Mouse (Mus musculus): ENCODE data around the gene Hectd4. TPM values are rescaled to one million over a fixed set of nuclear protein-coding genes. Genes with fewer than 3 reads are reported as not detected.

The Hectd4 gene
- polyA plus RNA-seq, 1 experiment from 2014 or later = 2.2 TPM

DNA sequence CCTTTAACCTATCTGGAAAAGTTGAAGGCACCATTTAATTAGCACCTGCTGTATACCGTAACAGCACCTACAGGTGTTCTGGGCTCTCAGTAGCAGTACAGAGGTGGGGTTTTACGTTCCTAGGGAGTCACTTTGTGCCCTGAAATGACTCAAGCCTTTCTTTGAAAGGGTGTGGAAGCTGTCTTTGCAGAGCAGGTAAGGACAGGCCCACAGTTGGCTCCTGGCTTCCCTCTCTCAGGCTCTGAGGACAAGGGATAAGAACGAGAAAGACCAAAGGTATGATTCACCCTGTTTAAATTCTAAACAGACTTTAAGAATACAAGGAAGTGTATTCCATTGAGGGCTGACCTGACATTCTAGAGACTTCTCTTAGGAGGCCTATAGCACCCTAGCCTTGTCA lies 173.4 kb downstream of the Hectd4 start:
- no peak overlapping the region for H3K4me3 ChIP-seq (ENCODE audit: low read depth, low read length)
- no peak overlapping the region for H3K27ac ChIP-seq (ENCODE audit: low read depth, low read length)
- H3K9me3 ChIP-seq (ENCODE audit: control insufficient read depth) = no peaks in the 10 kb centered on the region
- H3K9ac ChIP-seq (ENCODE audit: low read depth, low read length) = no peak overlapping the region
- no peaks in the 10 kb centered on the region for H3K27me3 ChIP-seq (replicated peaks; ENCODE audit: control insufficient read depth, insufficient read depth, low read length)
- no peak overlapping the region for H3K4me2 ChIP-seq (replicated peaks; ENCODE audit: low read depth)
- H3K4me1 ChIP-seq (replicated peaks; ENCODE audit: control insufficient read depth, insufficient read depth, low read length) = no peaks in the 10 kb centered on the region
- no peaks in the 10 kb centered on the region for H3K36me3 ChIP-seq (ENCODE audit: control insufficient read depth, insufficient read depth)
- no peak for TF ChIP-seq CTCF (IDR thresholded peaks at IDR 0.05; ENCODE audit: low read depth)
- no peak for ATAC-seq
- WGBS = 75% methylated on average over 3 of the region's 3 CpGs

DNA sequence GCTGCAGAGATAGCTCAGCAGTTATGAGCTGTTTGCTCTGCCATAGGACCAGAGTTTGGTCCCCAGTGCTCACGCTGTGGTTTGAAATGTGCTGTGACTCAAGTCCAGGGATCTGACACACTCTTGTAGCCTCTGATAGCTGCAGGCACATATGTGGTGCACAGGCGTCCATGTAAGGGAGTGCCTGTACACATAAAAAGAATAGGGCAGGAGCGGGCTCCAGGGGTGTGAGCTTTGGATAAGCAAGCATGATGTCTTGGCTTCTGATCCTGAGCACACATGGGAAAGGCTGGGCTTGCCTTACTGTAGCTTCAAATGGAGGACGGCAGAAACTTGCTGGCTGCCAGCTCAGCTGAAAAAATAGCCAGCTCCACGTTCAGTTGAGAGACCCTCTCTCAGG lies 175.6 kb downstream of the Hectd4 start:
- ATAC-seq = no peak
- Histone ChIP-seq H3K9ac (ENCODE audit: low read depth, low read length) (no peak overlapping the region), H3K4me3 (ENCODE audit: low read depth, low read length) (no peak overlapping the region), H3K27me3 (replicated peaks; ENCODE audit: control insufficient read depth, insufficient read depth, low read length) (no peaks in the 10 kb centered on the region), H3K4me2 (replicated peaks; ENCODE audit: low read depth) (no peak overlapping the region), H3K36me3 (ENCODE audit: control insufficient read depth, insufficient read depth) (no peaks in the 10 kb centered on the region), H3K4me1 (replicated peaks; ENCODE audit: control insufficient read depth, insufficient read depth, low read length) (peaks cover 3% of the 10 kb centered on the region; the same call in 1 of the 2 replicates), H3K9me3 (ENCODE audit: control insufficient read depth) (no peaks in the 10 kb centered on the region), H3K27ac (ENCODE audit: low read depth, low read length) (no peak overlapping the region)
- WGBS = 78% methylated on average over 5 of the region's 5 CpGs
- no peak for TF ChIP-seq CTCF (IDR thresholded peaks at IDR 0.05; ENCODE audit: low read depth)

DNA sequence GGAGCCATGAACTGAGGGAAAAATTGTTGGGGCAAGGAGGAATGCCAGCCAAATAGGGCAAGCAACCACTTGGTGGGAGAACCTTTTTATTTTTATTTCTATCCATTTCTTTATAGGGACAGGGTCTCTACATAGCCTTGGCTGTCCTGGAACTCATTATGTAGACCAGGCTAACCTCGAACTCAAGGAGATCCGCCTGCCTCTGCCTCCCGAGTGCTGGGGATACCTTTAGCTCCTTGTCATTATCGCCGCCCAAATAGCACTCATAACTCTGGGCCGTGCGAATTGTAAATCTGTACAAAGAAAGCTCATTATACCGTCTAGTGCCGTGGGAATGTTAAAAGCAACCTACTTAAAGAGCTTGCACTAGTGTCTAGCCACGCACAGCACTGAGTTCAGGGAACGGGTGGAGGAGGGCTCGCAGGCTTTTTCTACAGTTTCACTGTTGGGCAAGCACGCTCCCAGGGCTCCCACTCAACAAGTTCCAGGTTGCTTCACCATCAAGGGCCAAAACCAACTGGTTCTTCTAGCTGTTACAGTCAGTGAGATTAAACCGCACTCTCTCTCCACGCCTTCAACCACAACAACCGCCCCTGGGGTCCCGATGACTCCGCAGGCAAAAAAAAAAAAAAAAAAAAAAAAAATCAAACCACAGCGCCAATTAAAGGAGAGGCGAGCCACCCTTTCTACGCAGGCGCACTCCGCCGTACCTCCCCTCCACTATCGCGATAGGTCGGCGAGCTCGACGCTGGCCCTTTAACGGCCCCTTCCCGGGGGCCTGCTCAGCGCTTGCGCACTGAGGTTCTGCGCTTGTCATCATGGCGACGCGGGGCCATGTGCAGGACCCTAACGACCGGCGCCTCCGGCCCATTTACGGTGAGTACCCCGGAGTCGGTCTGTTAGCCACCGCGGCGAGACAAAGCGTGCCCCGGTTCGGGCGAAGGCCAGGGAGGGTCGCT lies 177.4 kb downstream of the Hectd4 start, which contains the start of gene Naa25:
Gene Naa25, plus strand, starts transcription at position 750 of the 959 bp plus-strand sequence.
- peak within 1 kb of the TSS; percentile 93 for H3K4me2 ChIP-seq (replicated peaks; ENCODE audit: low read depth)
- no peak for TF ChIP-seq CTCF (IDR thresholded peaks at IDR 0.05; ENCODE audit: low read depth)
- H3K4me1 ChIP-seq (replicated peaks; ENCODE audit: control insufficient read depth, insufficient read depth, low read length) = peaks cover 3% of the 10 kb centered on the region; the same call in 1 of the 2 replicates
- WGBS = 9% methylated on average over 52 of the region's 53 CpGs
- peak within 1 kb of the TSS; percentile 70 for H3K27ac ChIP-seq (ENCODE audit: low read depth, low read length)
- peak within 1 kb of the TSS; percentile 81 for H3K9ac ChIP-seq (ENCODE audit: low read depth, low read length)
- no peaks in the 10 kb centered on the region for H3K9me3 ChIP-seq (ENCODE audit: control insufficient read depth)
- H3K27me3 ChIP-seq (replicated peaks; ENCODE audit: control insufficient read depth, insufficient read depth, low read length) = no peaks in the 10 kb centered on the region
- H3K4me3 ChIP-seq (ENCODE audit: low read depth, low read length) = peak within 1 kb of the TSS; percentile 88
- ATAC-seq = peak; percentile 94
- H3K36me3 ChIP-seq (ENCODE audit: control insufficient read depth, insufficient read depth) = peaks cover 6% of the 10 kb centered on the region; the same call in 1 of the 2 replicates

DNA sequence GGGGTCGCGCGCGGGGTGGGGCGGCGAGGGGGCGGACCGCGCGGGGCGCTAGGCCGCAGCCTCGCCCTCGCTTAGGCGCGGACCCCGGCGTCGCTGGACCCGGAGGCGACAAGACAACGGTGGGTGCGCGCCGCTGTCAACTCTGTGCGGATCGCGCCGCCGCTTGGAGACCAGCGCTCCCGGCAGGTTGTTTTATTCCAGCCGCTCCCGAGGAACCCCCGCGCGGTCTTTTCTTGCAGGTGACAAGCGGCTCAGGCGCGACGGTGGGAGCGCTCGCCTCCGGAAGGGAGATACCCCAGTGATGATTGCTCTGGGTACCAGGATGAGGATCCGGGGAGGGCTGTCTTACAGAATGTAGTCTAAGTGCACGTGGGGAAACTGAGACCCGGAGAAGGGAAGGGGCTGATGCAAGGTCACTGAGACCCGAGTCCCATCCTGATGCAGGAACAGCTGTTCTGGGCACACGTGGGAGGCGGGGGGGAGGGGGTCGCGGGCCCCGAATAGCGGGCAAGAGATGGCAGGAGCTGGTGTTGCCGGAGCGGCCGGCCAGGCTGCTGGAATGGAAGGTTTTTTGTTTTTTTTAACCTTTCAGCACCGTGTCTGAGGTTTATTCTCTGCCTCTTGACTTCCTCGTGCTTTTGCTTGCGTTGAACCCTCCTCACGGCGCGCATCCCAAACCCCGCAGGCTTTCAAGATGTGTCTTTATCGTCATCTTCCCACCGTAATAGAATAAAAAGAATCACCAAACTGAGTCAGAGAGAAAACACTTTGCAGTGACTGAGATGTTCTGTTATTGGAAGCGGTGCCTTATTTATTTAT lies 178.3 kb downstream of the Hectd4 start:
- H3K36me3 ChIP-seq (ENCODE audit: control insufficient read depth, insufficient read depth) = peaks cover 6% of the 10 kb centered on the region; the same call in 1 of the 2 replicates
- peaks cover 3% of the 10 kb centered on the region; the same call in 1 of the 2 replicates for H3K4me1 ChIP-seq (replicated peaks; ENCODE audit: control insufficient read depth, insufficient read depth, low read length)
- TF ChIP-seq CTCF (IDR thresholded peaks at IDR 0.05; ENCODE audit: low read depth) = no peak
- WGBS = under 1% methylated on average over 67 of the region's 67 CpGs
- peak; percentile 66 for ATAC-seq
- H3K4me3 ChIP-seq (ENCODE audit: low read depth, low read length) = peak overlapping the region; percentile 88
- no peaks in the 10 kb centered on the region for H3K27me3 ChIP-seq (replicated peaks; ENCODE audit: control insufficient read depth, insufficient read depth, low read length)
- H3K9ac ChIP-seq (ENCODE audit: low read depth, low read length) = peak overlapping the region; percentile 81
- H3K4me2 ChIP-seq (replicated peaks; ENCODE audit: low read depth) = peak overlapping the region; percentile 93
- no peaks in the 10 kb centered on the region for H3K9me3 ChIP-seq (ENCODE audit: control insufficient read depth)
- peak overlapping the region; percentile 70 for H3K27ac ChIP-seq (ENCODE audit: low read depth, low read length)

DNA sequence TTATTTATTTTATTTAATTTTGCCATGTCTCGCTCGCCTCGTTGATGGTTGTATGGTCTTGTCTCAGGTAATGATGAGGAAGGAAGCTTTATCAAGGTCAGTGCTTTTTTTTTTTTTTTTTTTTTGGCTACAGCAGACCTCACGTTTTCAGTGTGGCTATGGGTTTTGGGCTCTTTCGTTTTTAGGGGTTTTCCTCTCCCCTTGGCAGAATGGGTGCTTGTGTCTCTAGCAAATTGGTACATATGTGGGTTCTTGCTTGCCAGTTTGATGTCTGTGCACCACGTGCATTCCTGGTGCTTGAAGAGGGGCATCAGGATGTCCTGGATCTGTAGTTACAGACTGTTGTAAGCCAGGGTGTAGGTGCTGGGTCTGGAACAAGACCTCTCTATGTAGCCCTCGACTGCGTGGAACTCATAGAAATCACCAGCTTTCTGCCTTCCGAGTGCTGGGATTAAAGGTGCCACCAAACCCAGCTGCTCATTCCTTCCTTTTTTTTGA lies 179.0 kb downstream of the Hectd4 start:
- Histone ChIP-seq H3K9me3 (ENCODE audit: control insufficient read depth) (no peaks in the 10 kb centered on the region), H3K27me3 (replicated peaks; ENCODE audit: control insufficient read depth, insufficient read depth, low read length) (no peaks in the 10 kb centered on the region), H3K4me2 (replicated peaks; ENCODE audit: low read depth) (peak overlapping the region; percentile 93), H3K27ac (ENCODE audit: low read depth, low read length) (peak overlapping the region; percentile 4; the same call in 1 of the 2 replicates), H3K4me1 (replicated peaks; ENCODE audit: control insufficient read depth, insufficient read depth, low read length) (peaks cover 3% of the 10 kb centered on the region; the same call in 1 of the 2 replicates), H3K36me3 (ENCODE audit: control insufficient read depth, insufficient read depth) (peaks cover 6% of the 10 kb centered on the region; the same call in 1 of the 2 replicates), H3K4me3 (ENCODE audit: low read depth, low read length) (peak overlapping the region; percentile 88), H3K9ac (ENCODE audit: low read depth, low read length) (peak overlapping the region; percentile 81)
- TF ChIP-seq CTCF (IDR thresholded peaks at IDR 0.05; ENCODE audit: low read depth) = no peak
- no peak for ATAC-seq
- 39% methylated on average over 9 of the region's 9 CpGs for WGBS

Measured in intestine, postnatal 0 days (tissue).